9 mouse cellular contexts compared by ENCODE assay signal in genomic region chr7:126528166-126528577, GRCm38 (mm10). TPM values are rescaled to one million over a fixed set of nuclear protein-coding genes. Genes with fewer than 3 reads are reported as not detected.
DNase-seq lines count a peak whose midpoint lies in the region; ATAC-seq and TF ChIP-seq lines count a peak whose summit lies in the region.
"Had no signal": no experiment of that assay in that cellular context is flagged by ENCODE, and none has a peak within 500 bp of the region (broad histone marks: within the 10 kb centered on the region; RNA-seq: fewer than 3 reads in every experiment).

No protein-coding gene starts in this region.

- no peak overlapping the region for H3K9ac ChIP-seq in stomach, postnatal 0 days (ENCODE audit: low read length)
- H3K9ac ChIP-seq: neural tube, embryonic 12.5 days had no signal

- ATAC-seq in inflammation-experienced regulatory T-cells, adult 6 months = peak; percentile 71
- peak; percentile 49; the same call in 1 of the 2 replicates for ATAC-seq in megakaryocyte, adult 5-6 weeks (ENCODE audit: poor library complexity, severe bottlenecking)
- ATAC-seq in stomach, postnatal 0 days (ENCODE audit: low FRiP score, low TSS enrichment) = peak; percentile 45; the same call in 1 of the 2 replicates

- no peaks in the 10 kb centered on the region for H3K36me3 ChIP-seq in forebrain, embryonic 10.5 days (replicated peaks)
- H3K36me3 ChIP-seq in stomach, postnatal 0 days (ENCODE audit: control insufficient read depth, insufficient read depth, low read length) = no peaks in the 10 kb centered on the region
- H3K36me3 ChIP-seq: neural tube, embryonic 12.5 days had no signal

- no peaks in the 10 kb centered on the region for H3K9me3 ChIP-seq in forebrain, embryonic 10.5 days
- H3K9me3 ChIP-seq in stomach, postnatal 0 days (ENCODE audit: control insufficient read depth, low read length) = no peaks in the 10 kb centered on the region
- H3K9me3 ChIP-seq: neural tube, embryonic 12.5 days had no signal

- no peaks in the 10 kb centered on the region for H3K4me1 ChIP-seq in lung, adult 2 months (ENCODE audit: control insufficient read depth, insufficient read depth, low read length)
- peaks cover 3% of the 10 kb centered on the region; the same call in 1 of the 2 replicates for H3K4me1 ChIP-seq in forebrain, embryonic 10.5 days
- no peaks in the 10 kb centered on the region for H3K4me1 ChIP-seq in stomach, postnatal 0 days (replicated peaks; ENCODE audit: control insufficient read depth, insufficient read depth)
- H3K4me1 ChIP-seq: neural tube, embryonic 12.5 days had no signal

- TF ChIP-seq CTCF in lung, adult 2 months (IDR thresholded peaks at IDR 0.05; ENCODE audit: insufficient read depth, low read length) = peak; percentile 48; the same call in 1 of the 2 replicates
- peak; percentile 89 for TF ChIP-seq CTCF in stomach, postnatal 0 days (IDR thresholded peaks at IDR 0.05; ENCODE audit: low read depth)

- no peak for DNase-seq in lung, adult 2 months
- DNase-seq in lung, postnatal 4 days = no peak
- DNase-seq in T-cell, adult 2 months (ENCODE audit: low spot score) = peak; percentile 47
- DNase-seq in forebrain, embryonic 10.5 days (ENCODE audit: extremely low spot score, low spot score) = peak; percentile 39
- DNase-seq in stomach, postnatal 0 days (ENCODE audit: low spot score) = no peak
- DNase-seq in gastrocnemius, postnatal 10 days = no peak

- 9% methylated on average over 1 of the region's 1 CpGs for WGBS in lung, adult 2 months
- 20% methylated on average over 1 of the region's 1 CpGs for WGBS in forebrain, embryonic 10.5 days
- 2% methylated on average over 1 of the region's 1 CpGs for WGBS in stomach, postnatal 0 days

- no peak overlapping the region for H3K4me2 ChIP-seq in stomach, postnatal 0 days (replicated peaks; ENCODE audit: low read depth)
- H3K4me2 ChIP-seq: neural tube, embryonic 12.5 days had no signal

- TF ChIP-seq POLR2A in lung, adult 2 months (IDR thresholded peaks at IDR 0.05; ENCODE audit: borderline replicate concordance, extremely low read depth, low read depth, low read length) = no peak

- no peaks in the 10 kb centered on the region for H3K27me3 ChIP-seq in forebrain, embryonic 10.5 days (ENCODE audit: poor library complexity, severe bottlenecking)
- no peaks in the 10 kb centered on the region for H3K27me3 ChIP-seq in stomach, postnatal 0 days (ENCODE audit: control insufficient read depth, insufficient read depth, low read length)
- H3K27me3 ChIP-seq: neural tube, embryonic 12.5 days had no signal

- peak overlapping the region; percentile 87 for H3K27ac ChIP-seq in forebrain, embryonic 10.5 days
- no peak overlapping the region for H3K27ac ChIP-seq in stomach, postnatal 0 days (replicated peaks)
- H3K27ac ChIP-seq: neural tube, embryonic 12.5 days had no signal

- no peak for TF ChIP-seq EP300 in stomach, postnatal 0 days (optimal IDR thresholded peaks at IDR 0.05)

- no peak overlapping the region for H3K4me3 ChIP-seq in lung, adult 2 months (replicated peaks; ENCODE audit: extremely low read depth, low read depth, low read length)
- no peak overlapping the region; the same call in 1 of the 2 replicates for H3K4me3 ChIP-seq in forebrain, embryonic 10.5 days
- H3K4me3 ChIP-seq in stomach, postnatal 0 days (ENCODE audit: low read depth, low read length) = no peak overlapping the region
- H3K4me3 ChIP-seq: neural tube, embryonic 12.5 days had no signal

RNA-seq across cellular contexts. Expression of gene Atxn2l, which starts 24.9 kb away (rescaled TPM):
- polyA plus RNA-seq in lung, adult 2 months (2012; rRNA removed) = 152 and 216 TPM in 2 replicates
- polyA plus RNA-seq in forebrain, embryonic 10.5 days (2016; fragmentation: Nextera tagmentation; extraction: Ambion mirVana) = 49.0 and 55.3 TPM in 2 replicates
- polyA plus RNA-seq in inflammation-experienced regulatory T-cells, adult 6 months (2017; shearing (Covaris generic)) = 10 to 100 TPM; 13.4 to 16.4 (median 14.8) TPM
- total RNA-seq in megakaryocyte, adult 5-6 weeks (2015) = 75.5 and 84.4 TPM in 2 replicates
- total RNA-seq in megakaryocyte, adult 5-6 weeks (2017) = 26.1 and 40.5 TPM in 2 replicates
- polyA plus RNA-seq in stomach, postnatal 0 days (2015; fragmentation: Nextera tagmentation; extraction: Ambion mirVana) = 16.9 and 19.6 TPM in 2 replicates
- 10 to 100 TPM; 33.6 to 45.6 TPM for total RNA-seq in gastrocnemius, postnatal 10 days (2021)

RNA-seq across cellular contexts. Expression of gene Eif3c, which starts 38.0 kb away (rescaled TPM):
- polyA plus RNA-seq in lung, adult 2 months (2012; rRNA removed) = 71.6 and 83.9 TPM in 2 replicates
- polyA plus RNA-seq in forebrain, embryonic 10.5 days (2016; fragmentation: Nextera tagmentation; extraction: Ambion mirVana) = 230 and 233 TPM in 2 replicates
- 100 to 1,000 TPM; 219 to 232 (median 230) TPM for polyA plus RNA-seq in inflammation-experienced regulatory T-cells, adult 6 months (2017; shearing (Covaris generic))
- total RNA-seq in megakaryocyte, adult 5-6 weeks (2015) = 110 and 121 TPM in 2 replicates
- total RNA-seq in megakaryocyte, adult 5-6 weeks (2017) = 131 and 143 TPM in 2 replicates
- 150 and 163 TPM in 2 replicates for polyA plus RNA-seq in stomach, postnatal 0 days (2015; fragmentation: Nextera tagmentation; extraction: Ambion mirVana)
- 100 to 1,000 TPM; 147 to 153 TPM for total RNA-seq in gastrocnemius, postnatal 10 days (2021)

RNA-seq across cellular contexts. Expression of gene Tufm, which starts 41.0 kb away (rescaled TPM):
- 53.1 and 71.0 TPM in 2 replicates for polyA plus RNA-seq in lung, adult 2 months (2012; rRNA removed)
- 180 and 183 TPM in 2 replicates for polyA plus RNA-seq in forebrain, embryonic 10.5 days (2016; fragmentation: Nextera tagmentation; extraction: Ambion mirVana)
- 10 to 100 TPM; 65.5 to 83.5 (median 69.4) TPM for polyA plus RNA-seq in inflammation-experienced regulatory T-cells, adult 6 months (2017; shearing (Covaris generic))
- 40.2 and 44.3 TPM in 2 replicates for total RNA-seq in megakaryocyte, adult 5-6 weeks (2015)
- total RNA-seq in megakaryocyte, adult 5-6 weeks (2017) = 33.8 and 44.9 TPM in 2 replicates
- polyA plus RNA-seq in stomach, postnatal 0 days (2015; fragmentation: Nextera tagmentation; extraction: Ambion mirVana) = 73.9 and 77.5 TPM in 2 replicates
- 100 to 1,000 TPM in 1 of 2 experiments, 10 to 100 TPM in 1; 99.0 to 114 TPM for total RNA-seq in gastrocnemius, postnatal 10 days (2021)

RNA-seq across cellular contexts. Expression of gene Sh2b1, which starts 52.9 kb away (rescaled TPM):
- 58.1 and 62.4 TPM in 2 replicates for polyA plus RNA-seq in lung, adult 2 months (2012; rRNA removed)
- 49.2 and 50.8 TPM in 2 replicates for polyA plus RNA-seq in forebrain, embryonic 10.5 days (2016; fragmentation: Nextera tagmentation; extraction: Ambion mirVana)
- polyA plus RNA-seq in inflammation-experienced regulatory T-cells, adult 6 months (2017; shearing (Covaris generic)) = 10 to 100 TPM; 12.6 to 18.9 (median 13.3) TPM
- total RNA-seq in megakaryocyte, adult 5-6 weeks (2015) = 18.2 and 20.6 TPM in 2 replicates
- 9.9 and 10.6 TPM in 2 replicates for total RNA-seq in megakaryocyte, adult 5-6 weeks (2017)
- 20.0 and 24.0 TPM in 2 replicates for polyA plus RNA-seq in stomach, postnatal 0 days (2015; fragmentation: Nextera tagmentation; extraction: Ambion mirVana)
- 10 to 100 TPM; 52.0 to 53.7 TPM for total RNA-seq in gastrocnemius, postnatal 10 days (2021)

RNA-seq across cellular contexts. Expression of gene Apobr, which starts 56.6 kb away (rescaled TPM):
- 17.6 and 18.1 TPM in 2 replicates for polyA plus RNA-seq in lung, adult 2 months (2012; rRNA removed)
- 0.67 and 0.79 TPM in 2 replicates for polyA plus RNA-seq in forebrain, embryonic 10.5 days (2016; fragmentation: Nextera tagmentation; extraction: Ambion mirVana)
- polyA plus RNA-seq in inflammation-experienced regulatory T-cells, adult 6 months (2017; shearing (Covaris generic)) = 1 to 10 TPM in 1 of 3 experiments, under 1 TPM in 1, not detected in 1; 0.23 to 2.3 TPM
- 27.6 and 30.3 TPM in 2 replicates for total RNA-seq in megakaryocyte, adult 5-6 weeks (2015)
- 98.7 and 99.5 TPM in 2 replicates for total RNA-seq in megakaryocyte, adult 5-6 weeks (2017)
- polyA plus RNA-seq in stomach, postnatal 0 days (2015; fragmentation: Nextera tagmentation; extraction: Ambion mirVana) = 0.46 and 0.56 TPM in 2 replicates
- total RNA-seq in gastrocnemius, postnatal 10 days (2021) = 1 to 10 TPM in 1 of 2 experiments, under 1 TPM in 1; 0.59 to 1.0 TPM

Comparison
In these comparisons a context has a peak if more than half of its experiments do, and no peak if none do; other contexts are left out.
1. DNase-seq: peak in T-cell, adult 2 months (single experiment) and forebrain, embryonic 10.5 days (single experiment); none in lung, adult 2 months (single experiment), lung, postnatal 4 days (0 of 2), stomach, postnatal 0 days (single experiment) and gastrocnemius, postnatal 10 days (single experiment).
2. Peak in every context shown above with its lines, with median percentiles within 50 percentile points of each other: ATAC-seq.